Mouse (Mus musculus) lung, embryonic 15.5 days (tissue): ENCODE measurements at regions not wholly inside any gene's neighbourhood (a gene's known extent, or its start where the extent isn't known, plus 50 kb on each side); places are given as distances from the start of the nearest gene placed in this dataset.

Experiments used
- ATAC-seq: fragments of 200-750 bp; cut with Nextera tagmentation; 2 replicates; pipeline ENCODE4 v1.8.0; 2017; ENCODE audit warnings: moderate number of reproducible peaks, borderline replicate concordance; ENCODE audit not compliant: low FRiP score, low TSS enrichment; ENCODE audit errors: extremely low read depth
- H3K27ac ChIP-seq: fragments of 300-500 bp; sonication (generic); 2 replicates; pipeline ENCODE4 v1.5.1; 2015; ENCODE audit warnings: moderate library complexity, mild to moderate bottlenecking, inconsistent platforms
- H3K27me3 ChIP-seq: fragments of 300-500 bp; sonication (generic); 2 replicates; pipeline ENCODE4 v1.6.1; 2015; ENCODE audit warnings: inconsistent platforms
- H3K36me3 ChIP-seq: fragments of 300-500 bp; sonication (generic); 2 replicates; pipeline ENCODE4 v1.6.1; 2015; ENCODE audit warnings: inconsistent platforms
- H3K4me1 ChIP-seq: fragments of 300-500 bp; sonication (generic); 2 replicates; pipeline ENCODE4 v1.6.1; 2015; ENCODE audit warnings: inconsistent platforms
- H3K4me2 ChIP-seq: fragments of 300-500 bp; sonication (generic); 2 replicates; pipeline ENCODE4 v1.6.1; 2015; ENCODE audit warnings: inconsistent platforms, mild to moderate bottlenecking, moderate library complexity
- H3K4me3 ChIP-seq: fragments of 300-500 bp; sonication (generic); 2 replicates; pipeline ENCODE4 v1.5.1; 2015; ENCODE audit warnings: mild to moderate bottlenecking, inconsistent platforms
- H3K9ac ChIP-seq: fragments of 300-500 bp; sonication (generic); 2 replicates; pipeline ENCODE4 v1.6.1; 2015; ENCODE audit warnings: inconsistent platforms
- H3K9me3 ChIP-seq: fragments of 300-500 bp; sonication (generic); 2 replicates; pipeline ENCODE4 v1.6.1; 2016; ENCODE audit warnings: inconsistent platforms
- WGBS: fragments of 180-500 bp; shearing (Covaris S2); methylation state at CpG from one replicate; pipeline ENCODE4 v1.1.7; 2015; 5-methylcytosine and 5-hydroxymethylcytosine counted together

- Histone ChIP-seq H3K4me2 (no peak overlapping the region), H3K27ac (no peak overlapping the region), H3K4me1 (peaks cover 6% of the 10 kb centered on the region; the same call in 1 of the 2 replicates), H3K4me3 (no peak overlapping the region), H3K9me3 (no peaks in the 10 kb centered on the region), H3K27me3 (no peaks in the 10 kb centered on the region), H3K36me3 (no peaks in the 10 kb centered on the region), H3K9ac (no peak overlapping the region)
- WGBS, result 88% methylated on average over 17 of the region's 17 CpGs
- no peak for ATAC-seq
Measured at GRCm38 (mm10) chr6:140192526-140192925, 151.3 kb upstream of the Plcz1 start.

DNA sequence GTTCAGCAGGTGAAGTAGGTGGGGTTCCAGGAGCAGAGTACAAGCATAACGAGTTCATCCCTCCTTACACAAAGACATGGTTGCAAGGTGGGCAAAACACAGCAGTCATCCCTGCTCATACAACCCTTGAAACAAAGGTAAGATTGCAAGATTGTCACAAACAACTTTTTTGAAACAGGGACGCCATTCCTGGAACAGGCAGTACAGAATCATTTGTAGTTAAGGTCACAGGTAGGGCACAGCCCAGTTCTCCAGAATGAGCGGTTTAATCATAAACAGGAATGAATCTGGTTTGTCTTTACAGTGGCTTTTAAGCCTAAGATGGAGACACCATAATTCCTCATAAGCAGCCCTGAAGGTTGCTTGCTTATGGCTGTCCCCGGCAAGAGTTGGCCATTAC is 150.1 kb upstream of the Plcz1 start:
- Histone ChIP-seq H3K4me1 (peaks cover 6% of the 10 kb centered on the region; the same call in 1 of the 2 replicates), H3K4me2 (no peak overlapping the region), H3K36me3 (no peaks in the 10 kb centered on the region), H3K4me3 (no peak overlapping the region), H3K27me3 (no peaks in the 10 kb centered on the region), H3K9ac (no peak overlapping the region), H3K27ac (no peak overlapping the region), H3K9me3 (no peaks in the 10 kb centered on the region)
- ATAC-seq, result no peak
- 83% methylated on average over 4 of the region's 4 CpGs for WGBS

DNA sequence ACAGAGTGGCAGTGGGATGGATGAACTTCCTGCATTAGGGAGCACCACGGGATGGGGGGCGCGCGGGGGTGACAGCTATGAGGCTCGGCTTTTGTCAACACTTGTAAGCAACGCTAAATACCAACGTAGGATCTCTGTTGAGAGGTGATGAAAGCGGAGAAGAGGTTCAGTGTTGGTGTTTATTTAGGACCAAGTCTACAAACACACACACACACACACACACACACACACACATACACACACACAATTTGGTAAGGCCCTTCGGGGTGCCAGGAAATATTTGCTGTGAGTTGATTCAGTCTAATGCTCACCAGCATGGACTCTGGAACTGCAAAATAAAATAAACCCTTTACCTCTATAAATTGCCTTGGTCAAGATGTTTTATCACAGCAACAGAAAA is 148.3 kb upstream of the Plcz1 start:
- H3K9ac ChIP-seq, result no peak overlapping the region
- peaks cover 6% of the 10 kb centered on the region; the same call in 1 of the 2 replicates for H3K4me1 ChIP-seq
- ATAC-seq, result no peak
- no peaks in the 10 kb centered on the region for H3K36me3 ChIP-seq
- H3K4me2 ChIP-seq, result no peak overlapping the region
- 39% methylated on average over 9 of the region's 9 CpGs for WGBS
- H3K9me3 ChIP-seq, result no peaks in the 10 kb centered on the region
- H3K27ac ChIP-seq, result no peak overlapping the region
- H3K4me3 ChIP-seq, result no peak overlapping the region
- H3K27me3 ChIP-seq, result no peaks in the 10 kb centered on the region

- no peaks in the 10 kb centered on the region for H3K4me1 ChIP-seq
- no peak overlapping the region for H3K9ac ChIP-seq
- H3K27me3 ChIP-seq, result no peaks in the 10 kb centered on the region
- no peak overlapping the region for H3K4me2 ChIP-seq
- H3K9me3 ChIP-seq, result no peaks in the 10 kb centered on the region
- no peak for ATAC-seq
- no peak overlapping the region for H3K27ac ChIP-seq
- H3K4me3 ChIP-seq, result no peak overlapping the region
- WGBS, result 87% methylated on average over 3 of the region's 3 CpGs
- H3K36me3 ChIP-seq, result no peaks in the 10 kb centered on the region
Measured at GRCm38 (mm10) chr6:140187733-140188132, 146.5 kb upstream of the Plcz1 start.

DNA sequence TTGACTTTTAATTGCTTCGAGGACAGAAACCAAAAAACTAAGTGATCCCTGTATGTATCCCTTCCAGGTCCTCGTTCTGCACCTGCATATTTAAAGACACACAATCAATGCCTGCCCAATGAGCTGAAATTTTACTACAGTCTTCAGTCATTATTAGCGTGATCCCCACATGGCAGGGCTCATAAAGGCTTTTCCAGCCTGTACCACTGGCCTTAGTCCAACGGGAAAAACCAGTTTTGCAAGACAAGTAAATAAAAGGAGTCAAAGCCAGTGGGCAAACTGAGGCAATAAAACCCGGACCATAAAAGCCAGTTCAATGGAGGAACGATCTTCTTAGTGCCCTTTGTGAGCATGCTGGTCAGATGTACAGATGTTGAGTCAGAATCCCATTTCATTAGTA is 145.8 kb upstream of the Plcz1 start:
- no peak overlapping the region for H3K4me2 ChIP-seq
- ATAC-seq, result no peak
- 61% methylated on average over 6 of the region's 6 CpGs for WGBS
- no peaks in the 10 kb centered on the region for H3K9me3 ChIP-seq
- H3K36me3 ChIP-seq, result no peaks in the 10 kb centered on the region
- no peak overlapping the region for H3K9ac ChIP-seq
- no peaks in the 10 kb centered on the region for H3K27me3 ChIP-seq
- H3K4me1 ChIP-seq, result no peaks in the 10 kb centered on the region
- H3K4me3 ChIP-seq, result no peak overlapping the region
- no peak overlapping the region for H3K27ac ChIP-seq

DNA sequence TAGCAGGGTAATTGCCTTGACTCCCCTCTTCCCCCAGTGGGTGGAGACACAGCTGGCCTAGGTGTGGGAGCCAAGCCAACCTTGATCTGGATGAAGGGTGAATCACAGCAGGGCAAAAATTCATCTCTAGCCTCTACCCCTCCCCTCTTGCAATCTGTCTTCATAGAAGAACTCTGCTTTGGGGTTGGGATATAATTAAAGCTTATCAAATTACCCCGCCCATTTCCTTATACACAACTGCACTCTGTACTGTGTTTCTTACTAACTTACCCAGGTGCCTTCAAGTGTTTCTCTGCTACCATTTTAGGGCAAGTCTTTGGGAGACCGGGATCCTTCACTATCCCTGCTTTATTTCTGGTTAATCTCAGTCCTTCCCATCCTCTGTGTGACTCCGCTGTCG is 138.7 kb upstream of the Plcz1 start:
- ATAC-seq, result no peak

GRCm38 (mm10) chr6:140178425-140179193 is 137.4 kb upstream of the Plcz1 start:
- no peak overlapping the region for H3K4me2 ChIP-seq
- H3K4me3 ChIP-seq, result no peak overlapping the region
- H3K36me3 ChIP-seq, result no peaks in the 10 kb centered on the region
- no peak overlapping the region for H3K27ac ChIP-seq
- 78% methylated on average over 12 of the region's 12 CpGs for WGBS
- no peak overlapping the region for H3K9ac ChIP-seq
- ATAC-seq, result no peak
- no peaks in the 10 kb centered on the region; the same call in 1 of the 2 replicates for H3K27me3 ChIP-seq
- H3K4me1 ChIP-seq, result no peaks in the 10 kb centered on the region
- no peaks in the 10 kb centered on the region for H3K9me3 ChIP-seq

More for the DNA sequence above, 138.7 kb upstream of the Plcz1 start:
- no peak overlapping the region for H3K4me2 ChIP-seq
- no peaks in the 10 kb centered on the region for H3K4me1 ChIP-seq
- no peak overlapping the region for H3K4me3 ChIP-seq
- no peaks in the 10 kb centered on the region for H3K36me3 ChIP-seq
- no peaks in the 10 kb centered on the region for H3K9me3 ChIP-seq
- H3K27me3 ChIP-seq, result no peaks in the 10 kb centered on the region; the same call in 1 of the 2 replicates
- no peak overlapping the region for H3K9ac ChIP-seq
- 87% methylated on average over 4 of the region's 4 CpGs for WGBS
- no peak overlapping the region for H3K27ac ChIP-seq

DNA sequence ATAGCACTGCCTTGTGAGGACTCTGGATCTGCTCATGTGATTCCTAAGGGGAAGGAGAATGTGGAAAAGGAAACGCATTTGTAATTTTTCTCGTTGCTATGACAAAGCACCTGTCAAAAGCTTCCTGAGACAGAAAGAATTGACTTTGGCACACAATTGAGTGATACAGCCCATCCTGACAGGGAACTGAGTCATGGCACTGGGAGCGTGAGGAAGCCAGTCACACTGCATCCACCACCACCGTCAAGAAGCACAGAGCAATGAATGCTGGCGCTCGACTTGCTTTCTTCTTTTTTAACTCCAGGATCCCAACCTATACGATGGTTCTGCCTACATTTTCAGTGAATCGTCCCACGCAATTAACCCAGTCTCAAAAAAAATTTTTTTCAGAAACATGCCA is 131.5 kb upstream of the Plcz1 start:
- no peak for ATAC-seq
- no peak overlapping the region for H3K9ac ChIP-seq
- no peak overlapping the region for H3K4me2 ChIP-seq
- H3K9me3 ChIP-seq, result no peaks in the 10 kb centered on the region
- no peaks in the 10 kb centered on the region for H3K4me1 ChIP-seq
- no peaks in the 10 kb centered on the region for H3K36me3 ChIP-seq
- no peak overlapping the region for H3K4me3 ChIP-seq
- no peaks in the 10 kb centered on the region; the same call in 1 of the 2 replicates for H3K27me3 ChIP-seq
- no peak overlapping the region for H3K27ac ChIP-seq
- 78% methylated on average over 9 of the region's 9 CpGs for WGBS

GRCm38 (mm10) chr6:140169836-140170235 is 128.6 kb upstream of the Plcz1 start:
- H3K4me1 ChIP-seq, result no peaks in the 10 kb centered on the region
- 93% methylated on average over 3 of the region's 3 CpGs for WGBS
- H3K4me2 ChIP-seq, result no peak overlapping the region
- ATAC-seq, result no peak
- no peaks in the 10 kb centered on the region for H3K36me3 ChIP-seq
- no peak overlapping the region for H3K27ac ChIP-seq
- H3K9me3 ChIP-seq, result no peaks in the 10 kb centered on the region
- H3K27me3 ChIP-seq, result no peaks in the 10 kb centered on the region
- no peak overlapping the region for H3K4me3 ChIP-seq
- H3K9ac ChIP-seq, result no peak overlapping the region

DNA sequence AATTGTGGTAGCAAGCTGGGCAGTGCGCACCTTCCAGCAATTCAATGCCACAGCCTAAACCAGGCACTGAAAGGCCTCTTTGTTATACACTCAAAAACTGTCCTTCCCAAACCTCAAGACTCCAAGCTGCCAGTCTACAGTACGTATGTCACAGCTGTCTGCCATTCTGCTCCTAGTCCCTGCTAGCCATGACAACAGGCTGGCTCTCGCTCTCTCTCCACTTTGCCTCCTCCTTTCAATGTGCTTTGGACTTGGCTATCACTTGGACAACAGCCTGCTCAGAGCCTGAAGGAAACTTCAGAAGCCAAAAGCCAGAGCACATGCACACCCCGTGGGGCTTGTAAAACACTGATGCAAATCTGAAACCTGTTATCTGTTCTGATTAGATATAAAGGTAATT is 125.9 kb upstream of the Plcz1 start:
- no peaks in the 10 kb centered on the region for H3K9me3 ChIP-seq
- no peaks in the 10 kb centered on the region for H3K4me1 ChIP-seq
- H3K27me3 ChIP-seq, result no peaks in the 10 kb centered on the region
- no peak overlapping the region for H3K4me2 ChIP-seq
- H3K4me3 ChIP-seq, result no peak overlapping the region
- ATAC-seq, result no peak
- H3K9ac ChIP-seq, result no peak overlapping the region
- no peak overlapping the region for H3K27ac ChIP-seq
- 66% methylated on average over 4 of the region's 4 CpGs for WGBS
- no peaks in the 10 kb centered on the region for H3K36me3 ChIP-seq

- WGBS, result 89% methylated on average over 5 of the region's 5 CpGs
Measured at GRCm38 (mm10) chr6:140162729-140163128, 121.5 kb upstream of the Plcz1 start.

GRCm38 (mm10) chr6:140161482-140161881 is 120.2 kb upstream of the Plcz1 start:
- ATAC-seq, result no peak
- H3K27me3 ChIP-seq, result no peaks in the 10 kb centered on the region
- H3K9me3 ChIP-seq, result no peaks in the 10 kb centered on the region
- WGBS, result 37% methylated on average over 4 of the region's 4 CpGs
- H3K4me3 ChIP-seq, result no peak overlapping the region
- no peak overlapping the region for H3K27ac ChIP-seq
- H3K36me3 ChIP-seq, result no peaks in the 10 kb centered on the region
- no peak overlapping the region for H3K9ac ChIP-seq
- 0 out of 2 replicates have a peak, but pooled peaks cover 3% of the 10 kb centered on the region for H3K4me1 ChIP-seq
- H3K4me2 ChIP-seq, result no peak overlapping the region

More at GRCm38 (mm10) chr6:140162729-140163128, 121.5 kb upstream of the Plcz1 start:
- H3K4me3 ChIP-seq, result no peak overlapping the region
- H3K36me3 ChIP-seq, result no peaks in the 10 kb centered on the region
- no peak overlapping the region for H3K9ac ChIP-seq
- no peak for ATAC-seq
- no peaks in the 10 kb centered on the region for H3K27me3 ChIP-seq
- H3K27ac ChIP-seq, result no peak overlapping the region
- 0 out of 2 replicates have a peak, but pooled peaks cover 3% of the 10 kb centered on the region for H3K4me1 ChIP-seq
- H3K4me2 ChIP-seq, result no peak overlapping the region
- H3K9me3 ChIP-seq, result no peaks in the 10 kb centered on the region
